Mouse (Mus musculus): Measurements from ENCODE around the gene Rxra.

The Rxra gene

DNA sequence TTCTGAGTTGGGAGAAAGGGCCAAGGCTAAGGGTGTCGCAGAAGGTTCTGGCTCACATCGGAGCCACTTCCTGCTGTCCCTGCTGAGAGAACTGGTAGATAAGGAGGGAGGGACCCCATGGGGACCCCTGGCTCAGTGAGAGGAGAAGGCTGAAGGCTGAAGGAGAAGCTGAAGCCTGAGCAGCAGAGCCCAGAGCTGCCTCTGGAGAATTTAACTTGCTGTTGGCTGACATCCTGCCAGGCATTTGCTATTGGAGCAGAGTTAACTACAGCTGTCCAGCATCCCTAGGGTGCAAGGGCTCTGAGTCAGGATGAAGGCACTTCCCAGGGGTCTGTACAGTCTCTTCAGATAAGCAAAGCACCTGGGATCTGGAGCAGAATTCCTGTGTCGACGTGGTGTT is 122.8 kb downstream of the Rxra start:
- in situ Hi-C loops (cut with MboI; ENCODE audit: low sequenced_read_pairs), result no loop called here

DNA sequence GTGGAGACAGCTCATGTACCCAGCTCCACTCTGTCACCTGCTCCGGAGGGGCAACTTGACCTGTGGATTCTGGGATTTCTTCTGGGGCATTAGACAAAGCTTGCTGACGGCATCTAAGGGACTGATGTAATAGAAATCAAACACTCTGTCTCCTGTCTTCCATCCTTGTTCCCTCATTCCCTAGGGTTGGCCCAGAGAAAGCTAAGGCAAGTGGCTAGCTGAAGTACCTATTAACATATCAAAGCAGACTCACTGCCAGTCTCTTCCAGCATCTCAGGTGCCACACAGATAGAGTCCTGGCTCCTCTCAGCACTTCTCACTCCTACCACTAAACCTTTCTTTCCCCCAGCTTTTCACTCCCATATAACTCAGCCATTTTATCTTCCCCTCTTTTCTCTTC is 124.8 kb downstream of the Rxra start:
- in situ Hi-C loops (cut with MboI; ENCODE audit: low sequenced_read_pairs), result no loop called here

DNA sequence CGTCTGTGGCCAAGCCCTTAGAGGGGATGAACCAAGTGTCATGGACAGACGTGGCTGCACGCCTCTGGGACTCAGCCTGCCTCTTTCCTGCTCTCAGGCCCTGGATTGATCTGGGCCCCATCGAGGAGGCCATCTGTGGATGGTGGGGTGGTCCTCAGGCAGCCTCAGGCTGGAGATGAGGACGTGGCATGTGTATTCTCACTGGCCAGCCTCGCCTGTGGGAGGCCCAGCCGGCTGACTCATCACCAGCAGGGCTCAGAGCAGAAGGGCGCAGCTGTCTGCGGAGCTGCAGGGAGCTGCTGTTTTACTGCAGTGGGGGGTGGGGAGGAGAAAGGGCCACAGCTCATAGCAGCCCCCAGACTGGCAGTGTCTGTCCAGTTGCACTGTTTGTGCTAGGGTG is 126.3 kb downstream of the Rxra start:
- in situ Hi-C loops (cut with MboI; ENCODE audit: low sequenced_read_pairs), result no loop called here

DNA sequence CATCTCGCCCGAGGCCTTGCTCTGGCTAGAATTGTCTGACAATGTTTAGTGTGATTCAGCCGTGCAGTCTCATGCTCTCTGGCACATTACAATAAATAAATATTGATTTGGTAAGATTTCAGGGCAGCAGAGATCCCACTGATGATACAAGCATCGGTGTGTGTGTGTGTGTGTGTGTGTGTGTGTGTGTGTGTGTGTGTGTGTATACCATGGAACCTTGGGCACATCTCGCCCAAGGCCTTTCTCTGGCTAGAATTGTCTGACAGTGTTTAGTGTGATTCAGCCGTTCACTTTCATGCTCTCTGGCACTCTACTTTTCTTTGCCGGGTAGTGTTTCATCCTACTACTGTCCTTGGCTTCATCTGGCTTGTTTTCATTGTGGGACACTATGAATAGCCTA is 130.5 kb downstream of the Rxra start:
- in situ Hi-C loops (cut with MboI; ENCODE audit: low sequenced_read_pairs), result no loop called here

DNA sequence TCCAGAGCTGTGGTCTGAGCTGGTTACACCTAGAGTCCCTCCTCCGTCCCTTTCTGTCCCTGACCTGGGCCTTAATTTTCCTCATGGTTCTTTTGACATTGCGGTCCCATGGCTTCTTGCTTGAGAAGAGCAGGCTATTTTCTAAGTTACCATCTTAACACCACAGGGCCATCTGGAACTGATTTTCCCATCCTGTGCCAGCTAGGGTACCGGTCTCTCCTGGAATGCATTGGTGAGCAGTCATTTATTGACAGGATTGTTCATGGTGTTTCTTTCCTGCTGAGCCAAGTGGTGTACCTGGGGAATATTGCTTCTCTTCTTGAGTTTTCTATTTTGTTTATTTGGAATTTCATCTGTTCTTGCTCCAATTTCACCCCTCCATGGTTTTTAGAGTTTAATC is 131.4 kb downstream of the Rxra start:
- in situ Hi-C loops (cut with MboI; ENCODE audit: low sequenced_read_pairs), result no loop called here

DNA sequence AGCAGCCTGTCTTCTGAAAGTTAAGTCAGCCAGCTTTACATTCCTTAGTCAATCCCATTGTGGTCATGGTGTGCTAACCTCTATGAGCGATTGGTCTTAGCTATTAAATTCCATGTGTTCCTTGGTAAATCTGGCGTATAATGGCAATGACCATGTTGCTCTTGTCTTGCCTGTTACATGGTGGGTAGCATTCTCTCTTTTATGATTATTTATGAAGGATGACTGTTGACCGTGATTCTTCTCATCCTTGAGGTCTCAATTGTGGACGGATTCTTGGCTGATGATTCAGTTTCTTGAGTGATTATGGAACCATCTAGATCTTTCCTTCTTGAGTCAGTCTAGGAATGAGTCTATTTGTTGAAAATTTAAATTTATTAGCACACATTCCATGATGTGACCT is 133.7 kb downstream of the Rxra start:
- in situ Hi-C loops (cut with MboI; ENCODE audit: low sequenced_read_pairs), result no loop called here
